Mouse (Mus musculus): ENCODE data around the gene Dazap1. TPM values are rescaled to one million over a fixed set of nuclear protein-coding genes. Genes with fewer than 3 reads are reported as not detected.

The Dazap1 gene
- polyA plus RNA-seq, 1 experiment = 175 TPM

DNA sequence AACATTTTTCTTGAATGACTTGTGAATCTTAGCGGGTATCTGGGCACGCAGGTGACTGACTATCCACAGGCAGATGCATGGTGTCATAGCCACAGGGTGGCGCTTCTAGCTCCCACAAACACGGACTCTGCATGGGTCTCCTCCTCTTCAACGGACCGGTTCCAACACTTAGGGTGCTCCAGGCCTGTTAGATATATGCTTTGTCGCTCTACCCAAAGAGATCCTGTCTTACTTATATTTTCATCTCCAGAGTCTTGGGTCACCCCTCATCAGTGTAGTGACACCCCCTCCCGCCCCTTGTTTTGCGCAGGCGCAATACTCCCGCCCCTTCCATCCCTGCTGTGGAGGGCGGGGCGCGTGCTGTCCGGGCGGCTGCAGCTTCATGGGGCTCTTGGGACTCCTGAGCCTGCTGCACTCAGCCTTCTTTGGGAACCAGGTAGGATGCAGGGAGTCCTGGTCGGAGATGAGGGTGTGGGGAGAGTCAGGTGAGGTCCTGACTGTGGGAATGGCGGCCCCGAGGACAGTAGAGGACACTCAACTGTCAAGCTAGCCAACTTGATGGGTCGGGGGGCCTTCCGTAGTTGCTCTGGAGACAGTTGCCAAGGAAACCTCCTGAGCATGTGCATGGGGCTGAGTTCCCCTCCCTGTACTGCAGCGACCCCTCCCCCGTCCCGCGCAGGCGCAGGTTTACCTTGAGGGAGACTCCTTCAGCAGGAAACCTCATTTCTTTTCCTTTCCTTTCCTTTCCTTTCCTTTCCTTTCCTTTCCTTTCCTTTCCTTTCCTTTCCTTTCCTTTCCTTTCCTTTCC, 34.5 kb downstream of the Dazap1 start, which contains the start of gene Apc2:
Gene Apc2 (plus strand): TSS at position 360 of the 808 bp plus-strand sequence.
- no peaks in the 10 kb centered on the region for H3K9me3 ChIP-seq (replicated peaks; ENCODE audit: control insufficient read depth, insufficient read depth, low read length, poor library complexity, severe bottlenecking)
- H3K27ac ChIP-seq (ENCODE audit: insufficient read depth, low read length) = peak within 1 kb of the TSS; percentile 48; the same call in 1 of the 2 replicates
- no peaks in the 10 kb centered on the region for H3K27me3 ChIP-seq (ENCODE audit: control insufficient read depth, insufficient read depth, low read length, poor library complexity, severe bottlenecking)
- H3K9ac ChIP-seq (ENCODE audit: low read depth, poor library complexity, severe bottlenecking) = no peak within 1 kb of the TSS
- peak within 1 kb of the TSS; percentile 82 for H3K4me3 ChIP-seq (ENCODE audit: low read depth, low read length)
- peaks cover 25% of the 10 kb centered on the region for H3K36me3 ChIP-seq (ENCODE audit: control insufficient read depth, insufficient read depth, low read length, poor library complexity, severe bottlenecking)
- peaks cover 3% of the 10 kb centered on the region for H3K4me1 ChIP-seq (ENCODE audit: control insufficient read depth, insufficient read depth, low read length)
- TF ChIP-seq EP300 (IDR thresholded peaks at IDR 0.05; ENCODE audit: insufficient read depth, low read depth, low read length) = no peak
- TF ChIP-seq CTCF (IDR thresholded peaks at IDR 0.05; ENCODE audit: low read depth, low read length) = peak; percentile 73

- Histone ChIP-seq H3K27ac (ENCODE audit: insufficient read depth, low read length) (no peak overlapping the region), H3K4me1 (ENCODE audit: control insufficient read depth, insufficient read depth, low read length) (peaks cover 3% of the 10 kb centered on the region), H3K4me3 (ENCODE audit: low read depth, low read length) (peak overlapping the region; percentile 9), H3K27me3 (ENCODE audit: control insufficient read depth, insufficient read depth, low read length, poor library complexity, severe bottlenecking) (no peaks in the 10 kb centered on the region), H3K36me3 (ENCODE audit: control insufficient read depth, insufficient read depth, low read length, poor library complexity, severe bottlenecking) (peaks cover 25% of the 10 kb centered on the region), H3K9ac (ENCODE audit: low read depth, poor library complexity, severe bottlenecking) (no peak overlapping the region), H3K9me3 (replicated peaks; ENCODE audit: control insufficient read depth, insufficient read depth, low read length, poor library complexity, severe bottlenecking) (no peaks in the 10 kb centered on the region)
- no peak for TF ChIP-seq EP300 (IDR thresholded peaks at IDR 0.05; ENCODE audit: insufficient read depth, low read depth, low read length)
Measured at GRCm38 (mm10) chr10:80296824-80297223, 35.5 kb downstream of the Dazap1 start.

DNA sequence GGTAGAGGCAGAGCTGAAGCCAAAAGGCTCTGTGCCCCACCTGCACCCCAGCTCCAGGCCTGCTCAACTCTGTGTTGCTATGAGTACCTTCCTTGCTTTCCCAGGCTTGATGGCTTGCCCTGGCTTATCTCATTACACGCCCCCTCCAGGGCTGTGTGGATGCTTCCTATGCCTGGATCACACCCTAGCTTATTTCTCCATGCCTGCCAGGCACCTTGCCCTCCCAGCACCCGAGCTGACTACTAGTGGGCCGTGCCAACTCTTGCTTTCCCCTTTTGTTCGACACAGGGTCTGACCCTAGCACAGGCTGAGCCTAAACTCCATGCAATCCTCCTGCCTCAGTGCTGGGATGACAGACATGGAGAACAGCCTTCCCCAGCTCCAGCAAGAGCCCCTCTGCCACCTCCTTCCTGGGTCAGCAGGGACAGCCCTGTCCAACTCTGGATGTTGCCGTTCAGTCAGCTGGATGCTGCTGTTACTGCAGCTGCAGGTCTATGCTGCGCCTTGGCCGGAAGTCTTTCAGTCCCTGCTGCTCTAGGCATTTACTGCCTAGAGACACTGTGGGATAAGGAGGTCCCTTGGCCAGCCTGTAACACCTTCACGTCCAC, 36.3 kb downstream of the Dazap1 start:
- TF ChIP-seq EP300 (IDR thresholded peaks at IDR 0.05; ENCODE audit: insufficient read depth, low read depth, low read length) (no peak), POLR2A (IDR thresholded peaks at IDR 0.05; ENCODE audit: insufficient read depth, low read length) (no peak), CTCF (IDR thresholded peaks at IDR 0.05; ENCODE audit: low read depth, low read length) (no peak)
- H3K27ac ChIP-seq (ENCODE audit: insufficient read depth, low read length) = no peak overlapping the region
- H3K4me1 ChIP-seq (ENCODE audit: control insufficient read depth, insufficient read depth, low read length) = peaks cover 3% of the 10 kb centered on the region

DNA sequence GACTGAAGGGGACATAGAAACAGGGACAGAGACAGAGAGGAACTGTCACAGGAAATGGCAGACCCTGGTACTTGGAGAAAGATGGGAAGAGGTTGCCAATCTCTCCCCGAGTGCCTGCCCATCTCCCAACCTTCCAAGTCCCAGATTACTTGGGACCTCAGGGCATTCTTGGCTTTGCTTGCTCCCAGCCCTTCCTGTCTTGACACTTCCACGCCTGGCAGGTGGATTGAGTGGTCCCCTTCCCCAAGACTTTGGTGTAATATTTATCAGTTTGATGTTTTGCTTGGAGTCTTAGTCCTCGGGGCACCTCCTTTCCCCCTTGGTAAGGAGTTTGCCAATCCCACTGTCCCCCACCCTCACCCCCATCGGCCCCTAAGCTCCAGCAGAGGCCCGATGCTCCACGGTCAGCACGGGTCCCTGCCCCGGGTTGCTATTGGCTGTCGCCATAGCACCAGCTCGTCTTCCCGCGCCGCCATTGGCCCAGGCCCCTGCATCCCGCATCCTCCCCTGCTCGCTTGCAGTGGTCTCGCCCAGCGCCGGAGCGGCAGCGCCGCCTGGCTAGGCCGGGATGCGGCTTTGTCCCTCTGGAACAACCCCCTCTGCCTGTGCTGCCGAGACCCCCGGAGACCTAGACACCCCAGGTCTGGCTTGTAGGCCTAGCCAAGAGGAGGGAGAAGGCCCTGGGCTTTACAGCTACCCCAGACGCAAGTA, 37.4 kb downstream of the Dazap1 start:
- H3K27me3 ChIP-seq (ENCODE audit: control insufficient read depth, insufficient read depth, low read length, poor library complexity, severe bottlenecking) = no peaks in the 10 kb centered on the region
- TF ChIP-seq EP300 (IDR thresholded peaks at IDR 0.05; ENCODE audit: insufficient read depth, low read depth, low read length) = no peak
- no peak for TF ChIP-seq POLR2A (IDR thresholded peaks at IDR 0.05; ENCODE audit: insufficient read depth, low read length)
- no peak for TF ChIP-seq CTCF (IDR thresholded peaks at IDR 0.05; ENCODE audit: low read depth, low read length)
- peaks cover 3% of the 10 kb centered on the region for H3K4me1 ChIP-seq (ENCODE audit: control insufficient read depth, insufficient read depth, low read length)
- H3K4me3 ChIP-seq (ENCODE audit: low read depth, low read length) = peak overlapping the region; percentile 49
- H3K9me3 ChIP-seq (replicated peaks; ENCODE audit: control insufficient read depth, insufficient read depth, low read length, poor library complexity, severe bottlenecking) = no peaks in the 10 kb centered on the region
- H3K9ac ChIP-seq (ENCODE audit: low read depth, poor library complexity, severe bottlenecking) = no peak overlapping the region
- H3K27ac ChIP-seq (ENCODE audit: insufficient read depth, low read length) = no peak overlapping the region
- peaks cover 13% of the 10 kb centered on the region for H3K36me3 ChIP-seq (ENCODE audit: control insufficient read depth, insufficient read depth, low read length, poor library complexity, severe bottlenecking)

More for the DNA sequence above, 36.3 kb downstream of the Dazap1 start:
- peaks cover 24% of the 10 kb centered on the region for H3K36me3 ChIP-seq (ENCODE audit: control insufficient read depth, insufficient read depth, low read length, poor library complexity, severe bottlenecking)
- no peaks in the 10 kb centered on the region for H3K9me3 ChIP-seq (replicated peaks; ENCODE audit: control insufficient read depth, insufficient read depth, low read length, poor library complexity, severe bottlenecking)
- H3K27me3 ChIP-seq (ENCODE audit: control insufficient read depth, insufficient read depth, low read length, poor library complexity, severe bottlenecking) = no peaks in the 10 kb centered on the region
- H3K4me3 ChIP-seq (ENCODE audit: low read depth, low read length) = no peak overlapping the region
- H3K9ac ChIP-seq (ENCODE audit: low read depth, poor library complexity, severe bottlenecking) = no peak overlapping the region

- H3K4me3 ChIP-seq (ENCODE audit: low read depth, low read length) = peak overlapping the region; percentile 49
- TF ChIP-seq POLR2A (IDR thresholded peaks at IDR 0.05; ENCODE audit: insufficient read depth, low read length) = no peak
- TF ChIP-seq EP300 (IDR thresholded peaks at IDR 0.05; ENCODE audit: insufficient read depth, low read depth, low read length) = no peak
- TF ChIP-seq CTCF (IDR thresholded peaks at IDR 0.05; ENCODE audit: low read depth, low read length) = no peak
- H3K9ac ChIP-seq (ENCODE audit: low read depth, poor library complexity, severe bottlenecking) = no peak overlapping the region
- peaks cover 3% of the 10 kb centered on the region for H3K4me1 ChIP-seq (ENCODE audit: control insufficient read depth, insufficient read depth, low read length)
- no peaks in the 10 kb centered on the region for H3K9me3 ChIP-seq (replicated peaks; ENCODE audit: control insufficient read depth, insufficient read depth, low read length, poor library complexity, severe bottlenecking)
- no peaks in the 10 kb centered on the region for H3K27me3 ChIP-seq (ENCODE audit: control insufficient read depth, insufficient read depth, low read length, poor library complexity, severe bottlenecking)
- peaks cover 8% of the 10 kb centered on the region for H3K36me3 ChIP-seq (ENCODE audit: control insufficient read depth, insufficient read depth, low read length, poor library complexity, severe bottlenecking)
- no peak overlapping the region for H3K27ac ChIP-seq (ENCODE audit: insufficient read depth, low read length)
Measured at GRCm38 (mm10) chr10:80299301-80299700, 38.0 kb downstream of the Dazap1 start.

Data from ES-Bruce4 (cell line).